Mouse (Mus musculus) E14TG2a.4 (cell line): ENCODE measurements around the gene Odf2.

Source experiments
- H3K27me3 ChIP-seq: 2 replicates; pipeline ENCODE4 v1.6.1; 2014; ENCODE audit warnings: low read length, control low read depth; ENCODE audit not compliant: insufficient read depth
- H3K36me3 ChIP-seq: 2 replicates; pipeline ENCODE4 v1.6.1; 2014; ENCODE audit warnings: low read length, control low read depth; ENCODE audit not compliant: insufficient read depth
- H3K4me1 ChIP-seq: replicated peaks from 2 replicates; pipeline ENCODE4 v1.6.1; 2014; ENCODE audit warnings: low read depth, low read length, control low read depth
- H3K4me3 ChIP-seq: replicated peaks from 2 replicates; pipeline ENCODE4 v1.5.1; 2014; ENCODE audit warnings: mild to moderate bottlenecking, low read length
- H3K9me3 ChIP-seq: 2 replicates; pipeline ENCODE4 v1.6.1; 2014; ENCODE audit warnings: low read length, control low read depth
- CTCF ChIP-seq: conservative IDR thresholded peaks from 2 replicates; pipeline ENCODE4 v1.5.1; 2014; ENCODE audit warnings: low read length
- NANOG ChIP-seq: IDR thresholded peaks from 2 replicates; pipeline ENCODE4 v1.6.1; 2014; ENCODE audit warnings: borderline replicate concordance, low read length, mixed read lengths
- POU5F1 ChIP-seq: IDR thresholded peaks from 2 replicates; pipeline ENCODE4 v1.6.1; 2014; ENCODE audit warnings: low read length, borderline replicate concordance

Gene Odf2

GRCm38 (mm10) chr2:29889066-29889944 is at the start of gene Odf2:
TSS of gene Odf2 (plus strand) at chr2:29889221.
- TF ChIP-seq NANOG (no peak), CTCF (no peak), POU5F1 (no peak)
- H3K4me3 ChIP-seq: peak within 1 kb of the TSS; percentile 100
- 0 out of 2 replicates have a peak, but pooled peaks cover 11% of the 10 kb centered on the region for H3K27me3 ChIP-seq
- peaks cover 40% of the 10 kb centered on the region for H3K4me1 ChIP-seq
- H3K9me3 ChIP-seq: no peaks in the 10 kb centered on the region
- peaks cover 34% of the 10 kb centered on the region for H3K36me3 ChIP-seq

- no peak for TF ChIP-seq POU5F1
- no peak for TF ChIP-seq NANOG
- no peak for TF ChIP-seq CTCF
- H3K9me3 ChIP-seq: no peaks in the 10 kb centered on the region
- peak overlapping the region; percentile 32; the same call in 1 of the 2 replicates for H3K4me3 ChIP-seq
Observed at GRCm38 (mm10) chr2:29839460-29839859, 49.6 kb upstream of the Odf2 start.

GRCm38 (mm10) chr2:29843231-29844105 is 45.6 kb upstream of the Odf2 start:
- Histone ChIP-seq H3K36me3 (peaks cover 80% of the 10 kb centered on the region), H3K4me3 (0 out of 2 replicates have a peak overlapping the region, but pooled peaks have one; percentile 20), H3K9me3 (no peaks in the 10 kb centered on the region), H3K4me1 (peaks cover 89% of the 10 kb centered on the region), H3K27me3 (peaks cover 53% of the 10 kb centered on the region)
- TF ChIP-seq NANOG: no peak
- no peak for TF ChIP-seq CTCF
- TF ChIP-seq POU5F1: no peak

More at GRCm38 (mm10) chr2:29839460-29839859, 49.6 kb upstream of the Odf2 start:
- H3K36me3 ChIP-seq: peaks cover 90% of the 10 kb centered on the region
- H3K4me1 ChIP-seq: peaks cover 96% of the 10 kb centered on the region
- peaks cover 13% of the 10 kb centered on the region for H3K27me3 ChIP-seq

- TF ChIP-seq POU5F1: no peak
- no peak for TF ChIP-seq CTCF
- TF ChIP-seq NANOG: no peak
- H3K36me3 ChIP-seq: peaks cover 79% of the 10 kb centered on the region
Observed at GRCm38 (mm10) chr2:29844115-29844514, 44.9 kb upstream of the Odf2 start.

GRCm38 (mm10) chr2:29844661-29845060 is 44.4 kb upstream of the Odf2 start:
- Histone ChIP-seq H3K4me3 (peak overlapping the region; percentile 77; the same call in 1 of the 2 replicates), H3K4me1 (peaks cover 77% of the 10 kb centered on the region), H3K27me3 (peaks cover 60% of the 10 kb centered on the region), H3K9me3 (no peaks in the 10 kb centered on the region), H3K36me3 (peaks cover 74% of the 10 kb centered on the region)
- TF ChIP-seq NANOG (no peak), POU5F1 (no peak), CTCF (no peak)

More at GRCm38 (mm10) chr2:29844115-29844514, 44.9 kb upstream of the Odf2 start:
- Histone ChIP-seq H3K4me1 (peaks cover 82% of the 10 kb centered on the region), H3K27me3 (peaks cover 60% of the 10 kb centered on the region), H3K9me3 (no peaks in the 10 kb centered on the region), H3K4me3 (no peak overlapping the region)

GRCm38 (mm10) chr2:29845636-29846035 is 43.4 kb upstream of the Odf2 start:
- H3K4me1 ChIP-seq: peaks cover 74% of the 10 kb centered on the region
- H3K36me3 ChIP-seq: peaks cover 64% of the 10 kb centered on the region
- TF ChIP-seq CTCF (no peak), NANOG (no peak), POU5F1 (no peak)
- H3K27me3 ChIP-seq: peaks cover 63% of the 10 kb centered on the region
- H3K4me3 ChIP-seq: peak overlapping the region; percentile 77
- no peaks in the 10 kb centered on the region for H3K9me3 ChIP-seq

- TF ChIP-seq CTCF (no peak), POU5F1 (no peak), NANOG (no peak)
Observed at GRCm38 (mm10) chr2:29846061-29846853, 42.8 kb upstream of the Odf2 start.

More at GRCm38 (mm10) chr2:29846061-29846853, 42.8 kb upstream of the Odf2 start:
- peaks cover 58% of the 10 kb centered on the region for H3K36me3 ChIP-seq
- peaks cover 69% of the 10 kb centered on the region for H3K27me3 ChIP-seq
- no peaks in the 10 kb centered on the region for H3K9me3 ChIP-seq
- peaks cover 67% of the 10 kb centered on the region for H3K4me1 ChIP-seq
- H3K4me3 ChIP-seq: peak overlapping the region; percentile 77
